Mouse (Mus musculus) CH12.LX (cell line): Measurements from ENCODE around the gene Cbx2.

Experiments used
- CTCF ChIP-seq, 2 experiments: IDR thresholded peaks in 1 of 2; conservative IDR thresholded peaks in 1 of 2; 2 replicates each; pipeline ENCODE4 v1.5.1; 2011 to 2012; ENCODE audit warnings: low read depth in 2 of 2, low read length in 2 of 2, improper control_type of control experiment in 1 of 2, inconsistent platforms in 1 of 2, mild to moderate bottlenecking in 1 of 2, moderate library complexity in 1 of 2
- EP300 ChIP-seq: IDR thresholded peaks from 2 replicates; pipeline ENCODE4 v1.6.1; 2011; ENCODE audit warnings: low read length, improper control_type of control experiment
- HCFC1 ChIP-seq: IDR thresholded peaks from 2 replicates; pipeline ENCODE4 v1.6.1; 2012; ENCODE audit warnings: low read depth, mild to moderate bottlenecking, inconsistent platforms, low read length, improper control_type of control experiment
- IRF4 ChIP-seq: IDR thresholded peaks from 2 replicates; pipeline ENCODE4 v1.6.1; 2014; ENCODE audit warnings: low read depth, mild to moderate bottlenecking, inconsistent platforms, low read length, improper control_type of control experiment
- JUND ChIP-seq: conservative IDR thresholded peaks from 2 replicates; pipeline ENCODE4 v1.6.1; 2011; ENCODE audit warnings: low read depth, low read length, improper control_type of control experiment
- MAX ChIP-seq: IDR thresholded peaks from 2 replicates; pipeline ENCODE4 v1.6.1; 2011; ENCODE audit warnings: low read length, improper control_type of control experiment
- MEF2A ChIP-seq: IDR thresholded peaks from 2 replicates; pipeline ENCODE4 v1.6.1; 2014; ENCODE audit warnings: low read depth, mild to moderate bottlenecking, inconsistent platforms, low read length, improper control_type of control experiment, borderline replicate concordance
- MYC ChIP-seq: IDR thresholded peaks from 2 replicates; pipeline ENCODE4 v1.6.1; 2011; ENCODE audit warnings: low read depth, mild to moderate bottlenecking, improper control_type of control experiment, low read length
- POLR2A ChIP-seq: IDR thresholded peaks from 2 replicates; pipeline ENCODE4 v1.6.1; 2011; ENCODE audit warnings: low read depth, mild to moderate bottlenecking, improper control_type of control experiment, low read length
- SMC3 ChIP-seq: IDR thresholded peaks from 2 replicates; pipeline ENCODE4 v1.6.1; 2011; ENCODE audit warnings: low read depth, low read length, improper control_type of control experiment
- USF1 ChIP-seq: IDR thresholded peaks from 2 replicates; pipeline ENCODE4 v1.6.1; 2014; ENCODE audit warnings: low read depth, mild to moderate bottlenecking, inconsistent platforms, low read length, improper control_type of control experiment
- ZMIZ1 ChIP-seq: IDR thresholded peaks from 2 replicates; pipeline ENCODE4 v1.6.1; 2012; ENCODE audit warnings: low read depth, mild to moderate bottlenecking, inconsistent platforms, low read length, improper control_type of control experiment
- ZNF384 ChIP-seq: IDR thresholded peaks from 2 replicates; pipeline ENCODE4 v1.6.1; 2012; ENCODE audit warnings: low read depth, low read length, improper control_type of control experiment, inconsistent platforms

DNA sequence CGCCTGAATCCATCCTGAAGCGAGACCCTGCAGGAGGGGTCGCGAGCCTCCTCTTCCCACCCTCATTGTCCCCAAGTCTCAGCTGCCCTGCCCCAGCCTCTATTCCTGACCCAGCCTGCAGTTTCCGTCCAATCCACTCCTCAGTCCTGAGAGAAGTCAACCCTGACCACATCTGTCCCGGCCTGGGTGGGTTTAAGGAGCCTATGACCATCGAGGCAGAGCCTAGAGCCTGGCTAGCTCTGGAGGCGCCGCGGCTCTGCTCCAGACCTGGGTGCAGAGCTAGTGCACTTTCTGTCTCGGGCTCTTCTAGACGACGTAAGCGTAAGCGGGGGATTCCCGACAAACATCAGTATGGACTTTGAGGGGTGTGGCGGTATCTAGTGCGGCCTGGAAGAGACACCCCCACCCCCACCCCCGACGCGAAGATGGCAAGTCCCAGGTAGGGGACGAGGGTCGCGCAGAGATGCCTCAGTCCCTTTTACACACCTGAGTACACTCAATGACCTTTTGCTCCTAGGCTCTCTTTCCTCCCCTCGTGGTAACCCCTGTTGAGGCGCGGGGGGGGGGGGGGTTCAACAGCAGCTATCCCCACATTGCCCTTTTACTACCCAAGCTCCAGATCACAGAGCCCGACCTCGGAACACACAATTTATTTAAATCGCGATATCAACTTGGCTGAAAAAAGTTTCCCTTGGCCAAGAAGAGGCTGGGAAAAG is 19.1 kb downstream of the Cbx2 start:
- TF ChIP-seq JUND (no peak), ZNF384 (no peak), IRF4 (0 out of 2 replicates have a peak, but pooled peaks have one; percentile 63), CTCF (conservative IDR thresholded peaks at IDR 0.05 in 1 of 2, IDR thresholded peaks at IDR 0.05 in 1 of 2; ENCODE audit: low read depth in 2 of 2, low read length in 2 of 2) (no peak), MEF2A (0 out of 2 replicates have a peak, but pooled peaks have one; percentile 20), EP300 (peak; percentile 17; the same call in 1 of the 2 replicates), USF1 (no peak), POLR2A (peak; percentile 43; the same call in 1 of the 2 replicates), HCFC1 (no peak; the same call in 1 of the 2 replicates), MYC (no peak), SMC3 (no peak; the same call in 1 of the 2 replicates), MAX (peak; percentile 50; the same call in 1 of the 2 replicates), ZMIZ1 (peak; percentile 51; the same call in 1 of the 2 replicates)
